29 mouse cellular contexts compared by ENCODE assay signal in the genomic region with DNA sequence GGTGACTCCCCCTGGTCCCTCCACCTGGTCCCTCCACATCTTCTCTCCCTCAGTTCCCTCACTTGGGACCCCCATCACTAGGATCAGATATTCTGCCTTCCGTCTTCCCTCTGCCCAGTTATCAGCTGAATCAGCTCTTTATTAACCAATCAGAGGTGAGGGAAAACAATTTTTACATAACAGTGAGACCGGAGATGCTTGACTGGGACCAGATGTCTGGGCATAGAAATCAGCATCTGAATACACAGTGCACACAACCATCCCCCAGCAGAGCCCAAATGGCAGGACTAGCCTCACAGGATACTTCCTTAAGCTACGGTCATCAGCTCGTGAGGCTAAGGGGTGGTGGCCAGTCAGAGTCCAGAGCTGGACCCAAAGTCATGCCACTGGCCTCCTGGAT. TPM values are rescaled to one million over a fixed set of nuclear protein-coding genes. Genes with fewer than 3 reads are reported as not detected.
DNase-seq lines count a peak whose midpoint lies in the region; ATAC-seq and TF ChIP-seq lines count a peak whose summit lies in the region.
"Had no signal": no experiment of that assay in that cellular context is flagged by ENCODE, and none has a peak within 500 bp of the region (broad histone marks: within the 10 kb centered on the region; RNA-seq: fewer than 3 reads in every experiment).

No protein-coding gene starts in this region.

- no peaks in the 10 kb centered on the region for H3K27me3 ChIP-seq in forebrain, embryonic 15.5 days
- H3K27me3 ChIP-seq in forebrain, embryonic 10.5 days (ENCODE audit: poor library complexity, severe bottlenecking), result no peaks in the 10 kb centered on the region
- no peaks in the 10 kb centered on the region for H3K27me3 ChIP-seq in midbrain, embryonic 10.5 days (ENCODE audit: low read depth, poor library complexity, severe bottlenecking)
- H3K27me3 ChIP-seq in midbrain, postnatal 0 days (ENCODE audit: insufficient read depth, low read length), result no peaks in the 10 kb centered on the region
- H3K27me3 ChIP-seq in forebrain, embryonic 16.5 days (replicated peaks; ENCODE audit: control insufficient read depth, insufficient read depth, low read length), result no peaks in the 10 kb centered on the region
- H3K27me3 ChIP-seq: embryonic facial prominence, embryonic 15.5 days; heart, embryonic 12.5 days; midbrain, embryonic 15.5 days; Patski had no signal

- no peak for DNase-seq in forebrain, embryonic 10.5 days (ENCODE audit: extremely low spot score, low spot score)
- DNase-seq in midbrain, embryonic 10.5 days (ENCODE audit: low spot score), result peak; percentile 15
- DNase-seq in midbrain, postnatal 0 days (ENCODE audit: low spot score), result no peak
- peak; percentile 94 for DNase-seq in R1 (ENCODE audit: low read depth, low spot score)
- DNase-seq in kidney, postnatal 10 days, result no peak
- no peak for DNase-seq in right cerebral cortex, adult 2 months (ENCODE audit: low spot score in 2 of 2)
- DNase-seq: adrenal gland, postnatal 36 days; B cell, adult 2 months; cerebellum, adult 2 months; cerebellum, postnatal 36 days; heart, postnatal 14 days; kidney, adult 11 months; retina, postnatal 1 day; thymus, postnatal 14 days had no signal

- no peaks in the 10 kb centered on the region for H3K9me3 ChIP-seq in forebrain, embryonic 15.5 days
- no peaks in the 10 kb centered on the region for H3K9me3 ChIP-seq in forebrain, embryonic 10.5 days
- H3K9me3 ChIP-seq in midbrain, embryonic 10.5 days (replicated peaks), result no peaks in the 10 kb centered on the region
- H3K9me3 ChIP-seq in midbrain, postnatal 0 days (ENCODE audit: low read length), result no peaks in the 10 kb centered on the region
- no peaks in the 10 kb centered on the region for H3K9me3 ChIP-seq in forebrain, embryonic 16.5 days (ENCODE audit: control insufficient read depth, low read length)
- H3K9me3 ChIP-seq: embryonic facial prominence, embryonic 15.5 days; midbrain, embryonic 15.5 days had no signal

- H3K27ac ChIP-seq in forebrain, embryonic 15.5 days (replicated peaks), result peak overlapping the region; percentile 19; the same call in 1 of the 2 replicates
- no peak overlapping the region for H3K27ac ChIP-seq in forebrain, embryonic 10.5 days
- peak overlapping the region; percentile 72 for H3K27ac ChIP-seq in midbrain, embryonic 10.5 days (replicated peaks)
- H3K27ac ChIP-seq in midbrain, postnatal 0 days (ENCODE audit: low read depth, low read length), result no peak overlapping the region
- H3K27ac ChIP-seq in forebrain, embryonic 16.5 days (ENCODE audit: low read length), result no peak overlapping the region
- H3K27ac ChIP-seq: embryonic facial prominence, embryonic 15.5 days; liver, embryonic 14.5 days; midbrain, embryonic 15.5 days had no signal

- TF ChIP-seq CTCF in midbrain, postnatal 0 days (IDR thresholded peaks at IDR 0.05), result no peak

- 39% methylated on average over 4 of the region's 4 CpGs for WGBS in forebrain, embryonic 15.5 days
- 70% methylated on average over 4 of the region's 4 CpGs for WGBS in forebrain, embryonic 10.5 days
- WGBS in midbrain, embryonic 10.5 days, result 59% methylated on average over 4 of the region's 4 CpGs
- WGBS in midbrain, postnatal 0 days, result 40% methylated on average over 4 of the region's 4 CpGs
- WGBS in forebrain, embryonic 16.5 days, result 42% methylated on average over 4 of the region's 4 CpGs

- H3K9ac ChIP-seq in forebrain, embryonic 15.5 days (replicated peaks), result no peak overlapping the region
- no peak overlapping the region for H3K9ac ChIP-seq in midbrain, postnatal 0 days (replicated peaks; ENCODE audit: low read length, poor library complexity, severe bottlenecking)
- no peak overlapping the region for H3K9ac ChIP-seq in forebrain, embryonic 16.5 days (replicated peaks; ENCODE audit: low read depth, low read length)
- H3K9ac ChIP-seq: embryonic facial prominence, embryonic 15.5 days; heart, embryonic 12.5 days; liver, embryonic 14.5 days; midbrain, embryonic 15.5 days had no signal

- 0 out of 2 replicates have a peak, but pooled peaks have one; percentile 49 for ATAC-seq in forebrain, embryonic 15.5 days (replicated peaks)
- no peak for ATAC-seq in midbrain, postnatal 0 days (ENCODE audit: low FRiP score)
- ATAC-seq in forebrain, embryonic 16.5 days, result peak; percentile 57; the same call in 1 of the 2 replicates
- ATAC-seq: midbrain, embryonic 15.5 days; Patski had no signal

- no peak overlapping the region for H3K4me3 ChIP-seq in forebrain, embryonic 15.5 days
- no peak overlapping the region for H3K4me3 ChIP-seq in forebrain, embryonic 10.5 days
- no peak overlapping the region for H3K4me3 ChIP-seq in midbrain, embryonic 10.5 days
- H3K4me3 ChIP-seq in midbrain, postnatal 0 days (ENCODE audit: low read depth, low read length), result no peak overlapping the region
- H3K4me3 ChIP-seq in forebrain, embryonic 16.5 days (replicated peaks; ENCODE audit: low read length), result no peak overlapping the region
- H3K4me3 ChIP-seq: embryonic facial prominence, embryonic 15.5 days; heart, embryonic 12.5 days; midbrain, embryonic 15.5 days had no signal

- H3K4me1 ChIP-seq in forebrain, embryonic 15.5 days, result peaks cover 19% of the 10 kb centered on the region
- peaks cover 13% of the 10 kb centered on the region for H3K4me1 ChIP-seq in forebrain, embryonic 10.5 days
- H3K4me1 ChIP-seq in midbrain, embryonic 10.5 days, result peaks cover 15% of the 10 kb centered on the region
- H3K4me1 ChIP-seq in midbrain, postnatal 0 days (ENCODE audit: insufficient read depth, low read length), result no peaks in the 10 kb centered on the region
- peaks cover 14% of the 10 kb centered on the region for H3K4me1 ChIP-seq in forebrain, embryonic 16.5 days (replicated peaks; ENCODE audit: control insufficient read depth, insufficient read depth, low read length)

- no peak overlapping the region for H3K4me2 ChIP-seq in forebrain, embryonic 15.5 days (replicated peaks)
- no peak overlapping the region for H3K4me2 ChIP-seq in midbrain, postnatal 0 days (ENCODE audit: low read depth, low read length, poor library complexity, severe bottlenecking)
- H3K4me2 ChIP-seq in forebrain, embryonic 16.5 days (ENCODE audit: low read length), result no peak overlapping the region
- H3K4me2 ChIP-seq: embryonic facial prominence, embryonic 15.5 days; heart, embryonic 12.5 days; midbrain, embryonic 15.5 days had no signal

- H3K36me3 ChIP-seq in forebrain, embryonic 15.5 days, result no peaks in the 10 kb centered on the region
- H3K36me3 ChIP-seq in forebrain, embryonic 10.5 days (replicated peaks), result no peaks in the 10 kb centered on the region
- H3K36me3 ChIP-seq in midbrain, embryonic 10.5 days, result no peaks in the 10 kb centered on the region
- H3K36me3 ChIP-seq in midbrain, postnatal 0 days (ENCODE audit: insufficient read depth, low read length), result no peaks in the 10 kb centered on the region
- no peaks in the 10 kb centered on the region for H3K36me3 ChIP-seq in forebrain, embryonic 16.5 days (ENCODE audit: control insufficient read depth, insufficient read depth)
- H3K36me3 ChIP-seq: embryonic facial prominence, embryonic 15.5 days; heart, embryonic 12.5 days; midbrain, embryonic 15.5 days had no signal

RNA-seq across cellular contexts. Expression of a gene that starts 41.6 kb away (rescaled TPM):
- 258 and 266 TPM in 2 replicates for polyA plus RNA-seq in forebrain, embryonic 15.5 days (2015; fragmentation: Nextera tagmentation; extraction: Ambion mirVana)
- polyA plus RNA-seq in forebrain, embryonic 10.5 days (2016; fragmentation: Nextera tagmentation; extraction: Ambion mirVana), result 301 and 314 TPM in 2 replicates
- 298 and 309 TPM in 2 replicates for polyA plus RNA-seq in midbrain, embryonic 10.5 days (2016; fragmentation: Nextera tagmentation; extraction: Ambion mirVana)
- total RNA-seq in midbrain, postnatal 0 days (2014; rRNA removed), result 168 and 219 TPM in 2 replicates
- 329 and 363 TPM in 2 replicates for polyA plus RNA-seq in midbrain, postnatal 0 days (2015; fragmentation: Nextera tagmentation; extraction: Ambion mirVana)
- 273 and 301 TPM in 2 replicates for polyA plus RNA-seq in forebrain, embryonic 16.5 days (2015; fragmentation: Nextera tagmentation; extraction: Ambion mirVana)

RNA-seq across cellular contexts. Expression of a gene that starts 52.8 kb away (rescaled TPM):
- polyA plus RNA-seq in forebrain, embryonic 15.5 days (2015; fragmentation: Nextera tagmentation; extraction: Ambion mirVana), result not detected in 2 replicates
- not detected in 2 replicates for polyA plus RNA-seq in forebrain, embryonic 10.5 days (2016; fragmentation: Nextera tagmentation; extraction: Ambion mirVana)
- polyA plus RNA-seq in midbrain, embryonic 10.5 days (2016; fragmentation: Nextera tagmentation; extraction: Ambion mirVana), result not detected in 2 replicates
- not detected in 2 replicates for total RNA-seq in midbrain, postnatal 0 days (2014; rRNA removed)
- polyA plus RNA-seq in midbrain, postnatal 0 days (2015; fragmentation: Nextera tagmentation; extraction: Ambion mirVana), result not detected in 2 replicates
- not detected in 2 replicates for polyA plus RNA-seq in forebrain, embryonic 16.5 days (2015; fragmentation: Nextera tagmentation; extraction: Ambion mirVana)
- total RNA-seq: adrenal gland, postnatal 36 days; gastrocnemius, adult 18-20 months; heart, postnatal 14 days; layer of hippocampus, postnatal 25 days; left cerebral cortex, postnatal 25 days had no signal
- polyA plus RNA-seq: cerebellum, adult 2 months; embryonic facial prominence, embryonic 15.5 days; gonadal fat pad, adult 2 months; heart, embryonic 12.5 days; kidney, embryonic 16.5 days; limb, embryonic 14.5 days; liver, embryonic 14.5 days; lung, embryonic 16.5 days; midbrain, embryonic 15.5 days; Patski; testis, adult 2 months had no signal

Comparison
In these comparisons a context has a peak if more than half of its experiments do, and no peak if none do; other contexts are left out.
1. H3K27ac ChIP-seq: peak in forebrain, embryonic 15.5 days (single experiment) and midbrain, embryonic 10.5 days (single experiment); none in forebrain, embryonic 10.5 days (single experiment), midbrain, postnatal 0 days (single experiment) and forebrain, embryonic 16.5 days (single experiment).
2. DNase-seq: peak in midbrain, embryonic 10.5 days (single experiment) and R1 (single experiment); none in forebrain, embryonic 10.5 days (single experiment), midbrain, postnatal 0 days (single experiment), kidney, postnatal 10 days (single experiment) and right cerebral cortex, adult 2 months (0 of 2).